Mouse (Mus musculus) liver, embryonic 14.5 days (tissue): Measurements from ENCODE around the gene Plekhh3.

Experiments used
- CTCF ChIP-seq: IDR thresholded peaks from 2 replicates; pipeline ENCODE4 v1.5.1; 2016; ENCODE audit warnings: antibody characterized with exemption, low read depth, control low read depth
- EP300 ChIP-seq: IDR thresholded peaks from 2 replicates; pipeline ENCODE4 v1.6.1; 2016; ENCODE audit warnings: antibody characterized with exemption, low read depth

DNA sequence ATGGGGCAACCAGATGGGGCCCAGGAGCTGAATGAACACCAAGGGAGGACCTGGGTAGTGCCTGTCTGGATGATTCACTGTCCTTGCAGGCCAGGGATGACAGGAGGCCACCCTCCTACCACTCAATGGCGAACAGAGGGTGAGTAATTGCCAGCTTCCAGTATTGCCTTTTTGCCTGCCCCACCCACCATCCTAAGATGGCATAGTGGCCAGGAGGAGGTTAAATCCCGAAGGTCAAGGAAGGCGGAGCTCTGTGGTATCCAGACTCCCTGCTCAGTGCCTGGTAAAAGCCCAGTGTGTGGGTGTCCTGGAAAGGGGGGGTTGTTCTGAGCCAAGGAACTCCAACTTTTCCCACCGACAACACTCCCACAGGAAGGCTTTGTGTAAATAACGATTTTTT lies 8.8 kb downstream of the Plekhh3 start:
- TF ChIP-seq EP300, result no peak
- no peak for TF ChIP-seq CTCF
